Mouse (Mus musculus): ENCODE data around the gene Kcnrg.

Gene Kcnrg

GRCm38 (mm10) chr14:61645547-61645946 lies 38.3 kb downstream of the Kcnrg start:
- DNase-seq (ENCODE audit: low spot score in 2 of 2) = no peak

GRCm38 (mm10) chr14:61647182-61647880 lies 40.1 kb downstream of the Kcnrg start:
- peak; percentile 14 for DNase-seq (ENCODE audit: low spot score in 2 of 2)

- DNase-seq (ENCODE audit: low spot score in 2 of 2) = peak; percentile 15 to 17
These were observed 40.8 kb downstream of the Kcnrg start for GRCm38 (mm10) chr14:61647881-61648684.

- DNase-seq (ENCODE audit: low spot score in 2 of 2) = peak; percentile 92 to 95
These were observed 41.6 kb downstream of the Kcnrg start for GRCm38 (mm10) chr14:61648685-61649504.

- peak in 1 of 2 experiments; percentile 22 for DNase-seq (ENCODE audit: low spot score in 2 of 2)
These were observed 43.2 kb downstream of the Kcnrg start for GRCm38 (mm10) chr14:61650291-61650960.

GRCm38 (mm10) chr14:61656469-61656868 lies 49.2 kb downstream of the Kcnrg start:
- DNase-seq (ENCODE audit: low spot score in 2 of 2) = no peak

- no peak for DNase-seq (ENCODE audit: low spot score in 2 of 2)
These were observed 54.2 kb downstream of the Kcnrg start for GRCm38 (mm10) chr14:61661496-61661895.

GRCm38 (mm10) chr14:61662307-61662706 lies 55.0 kb downstream of the Kcnrg start:
- no peak for DNase-seq (ENCODE audit: low spot score in 2 of 2)

Measured in natural killer cell, adult 2 months (primary cell).